Mouse (Mus musculus) CH12.LX (cell line): Measurements from ENCODE around the gene Foxs1. TPM values are rescaled to one million over a fixed set of nuclear protein-coding genes. Genes with fewer than 3 reads are reported as not detected.
A peak's percentile ranks its signal among the peaks of the same experiment; 100 is the strongest.

Source experiments
- DNase-seq: peaks from one replicate; pipeline ENCODE4 v3.0.0-alpha.2; 2013; ENCODE audit errors: extremely low read depth
- H3K27ac ChIP-seq: 2 replicates; pipeline ENCODE4 v1.5.1; 2012; ENCODE audit warnings: low read depth, mild to moderate bottlenecking, control low read depth, moderate library complexity; ENCODE audit not compliant: insufficient read depth
- H3K27me3 ChIP-seq: replicated peaks from 2 replicates; pipeline ENCODE3; 2012; ENCODE audit warnings: inconsistent platforms
- H3K36me3 ChIP-seq, 2 experiments: replicated peaks in 1 of 2; 2 replicates each; pipeline versions ENCODE3 to v1.6.1; 2012; ENCODE audit warnings: inconsistent platforms in 1 of 2, low read length in 1 of 2, mild to moderate bottlenecking in 1 of 2, mixed read lengths in 1 of 2, moderate library complexity in 1 of 2; ENCODE audit not compliant: control insufficient read depth in 1 of 2, insufficient read depth in 1 of 2
- H3K4me1 ChIP-seq, 2 experiments: 2 replicates each; pipeline ENCODE4 v1.6.1; 2012; ENCODE audit warnings: inconsistent platforms in 1 of 2, moderate library complexity in 1 of 2; ENCODE audit not compliant: insufficient read depth in 2 of 2, control insufficient read depth in 1 of 2
- H3K4me2 ChIP-seq: 2 replicates; pipeline ENCODE4 v1.6.1; 2012; ENCODE audit warnings: low read depth, mild to moderate bottlenecking, control low read depth; ENCODE audit not compliant: poor library complexity, insufficient read depth, severe bottlenecking
- H3K4me3 ChIP-seq, 3 experiments: fragments of 150-350 bp in 1 of 3; sonication (generic) in 1 of 3; replicated peaks in 1 of 3; 2 replicates each; pipeline versions ENCODE3 to v1.5.1; 2011 to 2012; ENCODE audit warnings: low read depth in 2 of 3, low read length in 2 of 3, mild to moderate bottlenecking in 2 of 3, moderate library complexity in 2 of 3, control low read depth in 1 of 3, improper control_type of control experiment in 1 of 3, inconsistent platforms in 1 of 3, mixed read lengths in 1 of 3; ENCODE audit not compliant: poor library complexity in 1 of 3
- H3K79me2 ChIP-seq: replicated peaks from 2 replicates; pipeline ENCODE4 v1.6.1; 2012; ENCODE audit warnings: mild to moderate bottlenecking, moderate library complexity; ENCODE audit not compliant: control insufficient read depth, poor library complexity, insufficient read depth, severe bottlenecking; ENCODE audit errors: extremely low read depth
- H3K9ac ChIP-seq: 2 replicates; pipeline ENCODE4 v1.6.1; 2012; ENCODE audit warnings: low read depth, mild to moderate bottlenecking, control low read depth, moderate library complexity; ENCODE audit not compliant: insufficient read depth
- H3K9me3 ChIP-seq: replicated peaks from 2 replicates; pipeline ENCODE3; 2012; ENCODE audit warnings: low read length, inconsistent platforms, mixed read lengths
- BHLHE40 ChIP-seq: IDR thresholded peaks from 2 replicates; pipeline ENCODE4 v1.6.1; 2011; ENCODE audit warnings: mild to moderate bottlenecking, low read depth, low read length, improper control_type of control experiment
- CHD1 ChIP-seq: IDR thresholded peaks from 2 replicates; pipeline ENCODE4 v1.6.1; 2012; ENCODE audit warnings: low read depth, low read length, improper control_type of control experiment, inconsistent platforms
- CHD2 ChIP-seq: IDR thresholded peaks from 2 replicates; pipeline ENCODE4 v1.6.1; 2011; ENCODE audit warnings: low read length, improper control_type of control experiment
- CTCF ChIP-seq, 2 experiments: IDR thresholded peaks in 1 of 2; conservative IDR thresholded peaks in 1 of 2; 2 replicates each; pipeline ENCODE4 v1.5.1; 2011 to 2012; ENCODE audit warnings: low read depth in 2 of 2, low read length in 2 of 2, improper control_type of control experiment in 1 of 2, inconsistent platforms in 1 of 2, mild to moderate bottlenecking in 1 of 2, moderate library complexity in 1 of 2
- E2F4 ChIP-seq: IDR thresholded peaks from 2 replicates; pipeline ENCODE4 v1.6.1; 2011; ENCODE audit warnings: low read depth, low read length, improper control_type of control experiment; ENCODE audit not compliant: insufficient replicate concordance
- ELF1 ChIP-seq: IDR thresholded peaks from 2 replicates; pipeline ENCODE4 v1.6.1; 2014; ENCODE audit warnings: low read depth, mild to moderate bottlenecking, inconsistent platforms, low read length, improper control_type of control experiment
- EP300 ChIP-seq: IDR thresholded peaks from 2 replicates; pipeline ENCODE4 v1.6.1; 2011; ENCODE audit warnings: low read length, improper control_type of control experiment
- ETS1 ChIP-seq: conservative IDR thresholded peaks from 2 replicates; pipeline ENCODE4 v1.6.1; 2012; ENCODE audit warnings: low read depth, mild to moderate bottlenecking, inconsistent platforms, low read length, improper control_type of control experiment, moderate library complexity
- GABPA ChIP-seq: IDR thresholded peaks from 2 replicates; pipeline ENCODE4 v1.6.1; 2012; ENCODE audit warnings: low read depth, low read length, improper control_type of control experiment, inconsistent platforms; ENCODE audit not compliant: insufficient replicate concordance
- HCFC1 ChIP-seq: IDR thresholded peaks from 2 replicates; pipeline ENCODE4 v1.6.1; 2012; ENCODE audit warnings: low read depth, mild to moderate bottlenecking, inconsistent platforms, low read length, improper control_type of control experiment
- IRF4 ChIP-seq: IDR thresholded peaks from 2 replicates; pipeline ENCODE4 v1.6.1; 2014; ENCODE audit warnings: low read depth, mild to moderate bottlenecking, inconsistent platforms, low read length, improper control_type of control experiment
- JUN ChIP-seq: IDR thresholded peaks from 2 replicates; pipeline ENCODE4 v1.6.1; 2011; ENCODE audit warnings: low read depth, mild to moderate bottlenecking, low read length, improper control_type of control experiment, moderate library complexity; ENCODE audit not compliant: insufficient read depth
- JUND ChIP-seq: conservative IDR thresholded peaks from 2 replicates; pipeline ENCODE4 v1.6.1; 2011; ENCODE audit warnings: low read depth, low read length, improper control_type of control experiment
- KAT2A ChIP-seq: IDR thresholded peaks from 2 replicates; pipeline ENCODE4 v1.6.1; 2012; ENCODE audit warnings: low read length, improper control_type of control experiment, inconsistent platforms; ENCODE audit not compliant: insufficient replicate concordance
- MAFK ChIP-seq: IDR thresholded peaks from 2 replicates; pipeline ENCODE4 v1.6.1; 2011; ENCODE audit warnings: low read length, improper control_type of control experiment; ENCODE audit not compliant: insufficient replicate concordance
- MAX ChIP-seq: IDR thresholded peaks from 2 replicates; pipeline ENCODE4 v1.6.1; 2011; ENCODE audit warnings: low read length, improper control_type of control experiment
- MAZ ChIP-seq: IDR thresholded peaks from 2 replicates; pipeline ENCODE4 v1.6.1; 2012; ENCODE audit warnings: low read depth, mild to moderate bottlenecking, inconsistent platforms, low read length, improper control_type of control experiment, moderate library complexity
- MEF2A ChIP-seq: IDR thresholded peaks from 2 replicates; pipeline ENCODE4 v1.6.1; 2014; ENCODE audit warnings: low read depth, mild to moderate bottlenecking, inconsistent platforms, low read length, improper control_type of control experiment, borderline replicate concordance
- MXI1 ChIP-seq: IDR thresholded peaks from 2 replicates; pipeline ENCODE4 v1.6.1; 2011; ENCODE audit warnings: mild to moderate bottlenecking, low read depth, low read length, improper control_type of control experiment
- MYC ChIP-seq: IDR thresholded peaks from 2 replicates; pipeline ENCODE4 v1.6.1; 2011; ENCODE audit warnings: low read depth, mild to moderate bottlenecking, improper control_type of control experiment, low read length
- NELFE ChIP-seq: IDR thresholded peaks from 2 replicates; pipeline ENCODE4 v1.6.1; 2011; ENCODE audit warnings: low read depth, low read length, improper control_type of control experiment
- NRF1 ChIP-seq: IDR thresholded peaks from 2 replicates; pipeline ENCODE4 v1.6.1; 2014; ENCODE audit warnings: low read depth, mild to moderate bottlenecking, inconsistent platforms, low read length, improper control_type of control experiment, moderate library complexity
- PAX5 ChIP-seq: IDR thresholded peaks from 2 replicates; pipeline ENCODE4 v1.6.1; 2012; ENCODE audit warnings: low read length, inconsistent platforms, mixed read lengths
- POLR2A ChIP-seq: IDR thresholded peaks from 2 replicates; pipeline ENCODE4 v1.6.1; 2011; ENCODE audit warnings: low read depth, mild to moderate bottlenecking, improper control_type of control experiment, low read length
- POLR2AphosphoS2 ChIP-seq: IDR thresholded peaks from 2 replicates; pipeline ENCODE4 v1.6.1; 2011; ENCODE audit warnings: low read depth, low read length, improper control_type of control experiment
- RAD21 ChIP-seq: IDR thresholded peaks from 2 replicates; pipeline ENCODE4 v1.6.1; 2011; ENCODE audit warnings: low read depth, mild to moderate bottlenecking, low read length, improper control_type of control experiment, moderate library complexity
- RCOR1 ChIP-seq: conservative IDR thresholded peaks from 2 replicates; pipeline ENCODE4 v1.6.1; 2012; ENCODE audit warnings: low read depth, mild to moderate bottlenecking, inconsistent platforms, low read length, improper control_type of control experiment
- SIN3A ChIP-seq: IDR thresholded peaks from 2 replicates; pipeline ENCODE4 v1.6.1; 2012; ENCODE audit warnings: low read length, improper control_type of control experiment, inconsistent platforms
- SMC3 ChIP-seq: IDR thresholded peaks from 2 replicates; pipeline ENCODE4 v1.6.1; 2011; ENCODE audit warnings: low read depth, low read length, improper control_type of control experiment
- TBP ChIP-seq: conservative IDR thresholded peaks from 2 replicates; pipeline ENCODE4 v1.6.1; 2011; ENCODE audit warnings: low read depth, low read length, improper control_type of control experiment
- TCF12 ChIP-seq: IDR thresholded peaks from 2 replicates; pipeline ENCODE4 v1.6.1; 2014; ENCODE audit warnings: low read depth, mild to moderate bottlenecking, inconsistent platforms, low read length, improper control_type of control experiment
- UBTF ChIP-seq: IDR thresholded peaks from 2 replicates; pipeline ENCODE4 v1.6.1; 2012; ENCODE audit warnings: low read depth, mild to moderate bottlenecking, inconsistent platforms, low read length, improper control_type of control experiment, moderate library complexity
- USF1 ChIP-seq: IDR thresholded peaks from 2 replicates; pipeline ENCODE4 v1.6.1; 2014; ENCODE audit warnings: low read depth, mild to moderate bottlenecking, inconsistent platforms, low read length, improper control_type of control experiment
- USF2 ChIP-seq: conservative IDR thresholded peaks from 2 replicates; pipeline ENCODE4 v1.6.1; 2011; ENCODE audit warnings: low read depth, low read length, improper control_type of control experiment
- ZC3H11A ChIP-seq: IDR thresholded peaks from 2 replicates; pipeline ENCODE4 v1.6.1; 2012; ENCODE audit warnings: low read depth, mild to moderate bottlenecking, inconsistent platforms, low read length, improper control_type of control experiment
- ZKSCAN1 ChIP-seq: IDR thresholded peaks from 2 replicates; pipeline ENCODE4 v1.6.1; 2012; ENCODE audit warnings: low read depth, inconsistent platforms, low read length, improper control_type of control experiment, borderline replicate concordance
- ZMIZ1 ChIP-seq: IDR thresholded peaks from 2 replicates; pipeline ENCODE4 v1.6.1; 2012; ENCODE audit warnings: low read depth, mild to moderate bottlenecking, inconsistent platforms, low read length, improper control_type of control experiment
- ZNF384 ChIP-seq: IDR thresholded peaks from 2 replicates; pipeline ENCODE4 v1.6.1; 2012; ENCODE audit warnings: low read depth, low read length, improper control_type of control experiment, inconsistent platforms
- dilution Hi-C: fragments of 300-500 bp; cut with MboI; formaldehyde crosslinking; loops from 2 replicates; pipeline ENCODE4 v1.14.3; 2020; ENCODE audit warnings: low sequenced_read_pairs; ENCODE audit not compliant: extremely low pct_unique_long_range_greater_than_20kb, extremely low pct_ligation_motif_present
- in situ Hi-C: fragments of 300-500 bp; cut with MboI; formaldehyde crosslinking; loops from 3 replicates; pipeline ENCODE4 v1.14.3; 2019; ENCODE audit warnings: low sequenced_read_pairs, low pct_ligation_motif_present, low pct_unique_long_range_greater_than_20kb, mixed read lengths
- polyA plus RNA-seq: library from polyadenylated mRNA; unstranded; fragments of >175 nt; gene quantifications from 2 replicates; pipeline ENCODE4 v1.2.1, GENCODE M21; 2012; ENCODE audit warnings: low read depth; ENCODE audit not compliant: insufficient read length
- total RNA-seq, 2 experiments: library from RNA; depleted of rRNA; stranded (reverse); fragments of 300-350 nt in 1 of 2; fragments of >200 nt in 1 of 2; gene quantifications; 2 replicates each; pipeline ENCODE4 v1.2.3; 2012 to 2014

The Foxs1 gene
- total and polyA plus RNA-seq, 3 experiments, result 6.1 to 9.5 (median 9.1) TPM

DNA sequence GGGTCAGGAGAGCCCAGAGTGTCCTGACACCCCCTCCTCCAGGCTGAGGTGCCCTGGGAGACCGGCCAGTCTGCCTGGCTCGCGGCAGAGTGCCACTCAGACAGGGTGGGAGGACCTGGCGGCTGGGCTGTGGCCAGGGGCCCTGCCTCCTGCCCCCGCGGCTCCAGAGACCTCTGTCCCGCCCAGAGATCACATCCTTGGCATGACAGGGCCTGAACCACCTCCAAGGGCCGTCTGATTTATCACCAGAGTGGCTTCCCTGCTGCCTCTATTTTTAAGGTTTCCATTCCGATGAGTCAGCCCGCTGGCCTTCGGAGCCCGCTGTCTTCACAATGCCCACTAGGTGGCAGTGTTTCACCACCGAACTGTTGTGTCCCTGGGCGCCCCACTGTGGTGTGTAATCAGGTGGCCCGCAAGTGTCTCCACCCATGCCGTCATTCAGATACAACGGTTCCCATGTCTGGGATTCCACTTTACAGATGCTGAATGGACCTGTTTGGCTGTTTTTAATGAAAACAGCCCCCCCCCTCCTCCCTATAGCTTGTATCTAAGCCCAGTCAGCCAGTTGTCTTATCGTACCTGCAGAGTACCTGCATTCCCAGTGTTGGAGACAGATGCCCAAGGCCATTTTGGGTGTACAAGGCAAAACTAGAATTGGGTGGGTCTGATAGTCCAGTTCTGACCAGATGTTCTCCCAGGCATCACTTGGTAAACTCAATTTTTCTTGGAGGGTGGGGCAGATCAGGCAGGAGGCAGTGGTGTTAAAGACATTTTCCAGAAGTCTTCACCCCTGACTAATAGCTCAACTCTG lies 18.5 kb downstream of the Foxs1 start:
- no peaks in the 10 kb centered on the region for H3K36me3 ChIP-seq
- TF ChIP-seq POLR2AphosphoS2, result no peak
- 0 out of 2 replicates have a peak, but pooled peaks have one; percentile 42 for TF ChIP-seq RCOR1
- TF ChIP-seq RAD21, result peak; percentile 97
- no peak for TF ChIP-seq EP300
- 0 out of 2 replicates have a peak, but pooled peaks have one; percentile 21 for TF ChIP-seq IRF4
- no peak for TF ChIP-seq CHD2
- 0 out of 2 replicates have a peak, but pooled peaks have one; percentile 51 for TF ChIP-seq MYC
- TF ChIP-seq ELF1, result 0 out of 2 replicates have a peak, but pooled peaks have one; percentile 12
- TF ChIP-seq ETS1, result 0 out of 2 replicates have a peak, but pooled peaks have one; percentile 21
- no peak for TF ChIP-seq ZMIZ1
- no peak for TF ChIP-seq TBP
- TF ChIP-seq CTCF (conservative IDR thresholded peaks at IDR 0.05 in 1 of 2, IDR thresholded peaks at IDR 0.05 in 1 of 2; ENCODE audit: low read depth in 2 of 2, low read length in 2 of 2), result peak; percentile 39 to 99; a peak in 3 of 4 replicates
- TF ChIP-seq ZC3H11A, result peak; percentile 65
- TF ChIP-seq PAX5, result no peak
- peak; percentile 69 for TF ChIP-seq MXI1
- TF ChIP-seq JUND, result no peak
- TF ChIP-seq NELFE, result peak; percentile 62; the same call in 1 of the 2 replicates
- TF ChIP-seq POLR2A, result no peak
- TF ChIP-seq GABPA, result no peak
- no peak for TF ChIP-seq JUN
- no peak for TF ChIP-seq UBTF
- peak; percentile 91 for TF ChIP-seq SMC3
- TF ChIP-seq BHLHE40, result 0 out of 2 replicates have a peak, but pooled peaks have one; percentile 28
- no peak for TF ChIP-seq USF2
- TF ChIP-seq CHD1, result no peak
- no peak for TF ChIP-seq ZNF384
- TF ChIP-seq ZKSCAN1, result no peak
- TF ChIP-seq E2F4, result no peak
- TF ChIP-seq MAZ, result 0 out of 2 replicates have a peak, but pooled peaks have one; percentile 62
- TF ChIP-seq KAT2A, result no peak
- peak; percentile 83 for TF ChIP-seq SIN3A
- no peak; the same call in 1 of the 2 replicates for TF ChIP-seq TCF12
- peak; percentile 44 for TF ChIP-seq NRF1
- peak; percentile 72; the same call in 1 of the 2 replicates for TF ChIP-seq MEF2A
- peak; percentile 88 for TF ChIP-seq MAFK
- no peak for TF ChIP-seq HCFC1
- no peak; the same call in 1 of the 2 replicates for TF ChIP-seq USF1
- no peak for TF ChIP-seq MAX
- peaks cover 27 to 63% of the 10 kb centered on the region in 2 experiments for H3K4me1 ChIP-seq
- dilution Hi-C loops (no loop called here), in situ Hi-C loops (loop anchor here (5.0 to 25.0 kb wide), 3 partner anchors 108 to 673 kb away; no protein-coding TSS in a partner anchor)
- H3K4me3 ChIP-seq, result no peak overlapping the region
- H3K27me3 ChIP-seq, result peaks cover 43% of the 10 kb centered on the region
- H3K79me2 ChIP-seq, result no peaks in the 10 kb centered on the region
- H3K9ac ChIP-seq, result no peak overlapping the region
- peak overlapping the region; percentile 63 for H3K4me2 ChIP-seq
- no peak overlapping the region for H3K27ac ChIP-seq
- peak; percentile 93 for DNase-seq
- H3K9me3 ChIP-seq, result peaks cover 3% of the 10 kb centered on the region
